Mouse (Mus musculus): ENCODE measurements around the gene Tiam2. TPM values are rescaled to one million over a fixed set of nuclear protein-coding genes. Genes with fewer than 3 reads are reported as not detected.

Gene Tiam2
- polyA plus RNA-seq, 1 experiment from 2014 or later = 1.2 TPM

DNA sequence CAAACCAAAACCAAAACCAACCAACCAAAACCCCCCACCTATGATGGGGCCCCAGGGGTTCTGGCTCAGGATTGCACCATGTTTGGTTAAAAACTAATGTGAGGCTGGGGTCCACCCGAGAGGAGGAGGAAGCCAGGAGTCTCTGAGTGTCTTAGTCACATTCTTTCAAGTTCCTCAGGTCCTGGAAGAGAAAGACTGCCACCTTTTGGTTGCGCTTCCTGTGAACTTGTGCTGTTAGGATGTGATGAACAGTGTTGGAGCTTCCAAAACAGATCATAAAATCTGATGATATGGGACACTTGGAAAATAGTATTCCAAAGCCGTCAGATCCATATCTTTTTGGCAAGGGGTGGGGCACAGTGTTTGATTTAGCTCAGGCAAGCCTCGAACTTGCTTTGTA is 174.6 kb downstream of the Tiam2 start:
- Histone ChIP-seq H3K9me3 (ENCODE audit: control insufficient read depth, low read length) (no peaks in the 10 kb centered on the region), H3K4me2 (replicated peaks; ENCODE audit: low read depth) (no peak overlapping the region), H3K4me1 (replicated peaks; ENCODE audit: control insufficient read depth, insufficient read depth) (no peaks in the 10 kb centered on the region), H3K27ac (replicated peaks) (no peak overlapping the region), H3K9ac (ENCODE audit: low read length) (no peak overlapping the region), H3K4me3 (ENCODE audit: low read depth, low read length) (no peak overlapping the region), H3K36me3 (ENCODE audit: control insufficient read depth, insufficient read depth, low read length) (no peaks in the 10 kb centered on the region), H3K27me3 (ENCODE audit: control insufficient read depth, insufficient read depth, low read length) (no peaks in the 10 kb centered on the region)
- 74% methylated on average over 4 of the region's 4 CpGs for WGBS
- peak; percentile 50 for TF ChIP-seq CTCF (IDR thresholded peaks at IDR 0.05; ENCODE audit: low read depth)
- TF ChIP-seq EP300 (optimal IDR thresholded peaks at IDR 0.05) = no peak
- ATAC-seq (ENCODE audit: low FRiP score, low TSS enrichment) (no peak), DNase-seq (ENCODE audit: low spot score) (no peak)

DNA sequence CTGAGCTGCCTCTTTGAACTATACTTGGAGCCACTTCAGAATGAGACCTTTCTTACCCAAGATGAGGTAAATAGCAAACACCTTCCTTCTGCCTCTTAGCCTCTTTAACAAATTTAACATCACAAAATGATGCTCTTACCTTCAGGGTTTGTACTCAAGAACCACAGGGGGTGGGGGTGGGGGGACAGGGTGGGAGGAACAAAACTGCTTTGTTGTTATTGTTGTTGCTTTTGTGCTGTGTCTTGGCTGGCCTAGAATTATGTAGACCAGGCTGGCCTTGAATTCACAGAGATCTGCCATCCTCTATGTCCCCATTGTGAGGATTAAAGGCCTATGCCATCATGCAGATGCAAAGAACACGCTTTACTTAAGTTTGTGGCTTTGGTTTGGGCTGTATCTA is 179.3 kb downstream of the Tiam2 start:
- no peak for TF ChIP-seq EP300 (optimal IDR thresholded peaks at IDR 0.05)
- TF ChIP-seq CTCF (IDR thresholded peaks at IDR 0.05; ENCODE audit: low read depth) = no peak
- no peaks in the 10 kb centered on the region for H3K27me3 ChIP-seq (ENCODE audit: control insufficient read depth, insufficient read depth, low read length)
- no peak overlapping the region for H3K27ac ChIP-seq (replicated peaks)
- ATAC-seq (ENCODE audit: low FRiP score, low TSS enrichment) = no peak
- no peaks in the 10 kb centered on the region for H3K36me3 ChIP-seq (ENCODE audit: control insufficient read depth, insufficient read depth, low read length)
- no peaks in the 10 kb centered on the region for H3K4me1 ChIP-seq (replicated peaks; ENCODE audit: control insufficient read depth, insufficient read depth)
- no peak for DNase-seq (ENCODE audit: low spot score)
- WGBS = 100% methylated on average over 1 of the region's 1 CpGs
- no peaks in the 10 kb centered on the region for H3K9me3 ChIP-seq (ENCODE audit: control insufficient read depth, low read length)
- no peak overlapping the region for H3K4me2 ChIP-seq (replicated peaks; ENCODE audit: low read depth)
- no peak overlapping the region for H3K4me3 ChIP-seq (ENCODE audit: low read depth, low read length)
- no peak overlapping the region for H3K9ac ChIP-seq (ENCODE audit: low read length)

DNA sequence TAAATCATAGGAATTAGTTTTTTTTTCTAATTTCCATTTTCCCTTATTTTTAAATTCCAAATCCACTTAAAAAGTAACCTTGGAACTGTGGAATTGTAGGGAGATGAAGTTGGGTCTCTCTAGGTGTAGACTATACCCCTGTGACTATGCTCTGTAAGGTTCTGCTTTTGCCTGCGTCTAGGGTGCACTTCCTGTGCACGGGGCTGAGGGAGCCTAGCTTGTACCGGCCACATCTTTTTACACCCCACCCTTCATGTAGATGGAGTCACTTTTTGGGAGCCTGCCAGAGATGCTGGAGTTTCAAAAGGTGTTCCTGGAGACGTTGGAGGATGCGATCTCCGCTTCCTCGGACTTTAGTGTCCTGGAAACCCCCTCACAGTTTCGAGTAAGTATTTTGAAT is 180.1 kb downstream of the Tiam2 start:
- no peaks in the 10 kb centered on the region for H3K27me3 ChIP-seq (ENCODE audit: control insufficient read depth, insufficient read depth, low read length)
- ATAC-seq (ENCODE audit: low FRiP score, low TSS enrichment) (peak; percentile 69), DNase-seq (ENCODE audit: low spot score) (no peak)
- H3K27ac ChIP-seq (replicated peaks) = no peak overlapping the region
- H3K4me2 ChIP-seq (replicated peaks; ENCODE audit: low read depth) = no peak overlapping the region
- H3K4me3 ChIP-seq (ENCODE audit: low read depth, low read length) = no peak overlapping the region
- TF ChIP-seq CTCF (IDR thresholded peaks at IDR 0.05; ENCODE audit: low read depth) (no peak), EP300 (optimal IDR thresholded peaks at IDR 0.05) (no peak)
- no peaks in the 10 kb centered on the region for H3K9me3 ChIP-seq (ENCODE audit: control insufficient read depth, low read length)
- WGBS = 78% methylated on average over 8 of the region's 8 CpGs
- H3K4me1 ChIP-seq (replicated peaks; ENCODE audit: control insufficient read depth, insufficient read depth) = no peaks in the 10 kb centered on the region
- H3K9ac ChIP-seq (ENCODE audit: low read length) = no peak overlapping the region
- no peaks in the 10 kb centered on the region for H3K36me3 ChIP-seq (ENCODE audit: control insufficient read depth, insufficient read depth, low read length)

DNA sequence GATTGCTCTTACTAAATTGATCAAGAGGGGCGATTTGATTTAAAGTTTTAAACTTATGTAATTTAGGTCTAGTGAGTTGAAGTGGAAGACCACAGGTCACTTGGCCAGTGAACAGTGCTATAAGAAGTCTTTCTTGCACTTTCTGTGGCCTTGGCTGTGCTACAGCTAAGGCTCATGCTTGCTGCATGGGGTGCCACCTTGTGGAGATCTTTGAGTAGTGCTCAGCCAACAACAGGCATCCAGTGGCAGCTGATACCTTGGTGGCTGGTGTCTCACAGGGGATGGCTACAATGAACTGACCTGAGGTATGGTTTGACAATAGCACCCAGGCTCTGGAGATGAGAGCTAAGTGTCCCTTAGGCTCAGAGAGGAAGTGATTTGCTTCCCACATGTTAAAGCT is 183.5 kb downstream of the Tiam2 start:
- no peak for TF ChIP-seq EP300 (optimal IDR thresholded peaks at IDR 0.05)
- peak; percentile 94 for TF ChIP-seq CTCF (IDR thresholded peaks at IDR 0.05; ENCODE audit: low read depth)
- Histone ChIP-seq H3K27me3 (ENCODE audit: control insufficient read depth, insufficient read depth, low read length) (no peaks in the 10 kb centered on the region), H3K9me3 (ENCODE audit: control insufficient read depth, low read length) (no peaks in the 10 kb centered on the region), H3K9ac (ENCODE audit: low read length) (no peak overlapping the region), H3K36me3 (ENCODE audit: control insufficient read depth, insufficient read depth, low read length) (no peaks in the 10 kb centered on the region), H3K4me3 (ENCODE audit: low read depth, low read length) (no peak overlapping the region), H3K4me2 (replicated peaks; ENCODE audit: low read depth) (no peak overlapping the region), H3K4me1 (replicated peaks; ENCODE audit: control insufficient read depth, insufficient read depth) (no peaks in the 10 kb centered on the region), H3K27ac (replicated peaks) (no peak overlapping the region)
- ATAC-seq (ENCODE audit: low FRiP score, low TSS enrichment) (peak; percentile 70; the same call in 1 of the 2 replicates), DNase-seq (ENCODE audit: low spot score) (peak; percentile 67)
- WGBS = 28% methylated on average over 1 of the region's 1 CpGs

DNA sequence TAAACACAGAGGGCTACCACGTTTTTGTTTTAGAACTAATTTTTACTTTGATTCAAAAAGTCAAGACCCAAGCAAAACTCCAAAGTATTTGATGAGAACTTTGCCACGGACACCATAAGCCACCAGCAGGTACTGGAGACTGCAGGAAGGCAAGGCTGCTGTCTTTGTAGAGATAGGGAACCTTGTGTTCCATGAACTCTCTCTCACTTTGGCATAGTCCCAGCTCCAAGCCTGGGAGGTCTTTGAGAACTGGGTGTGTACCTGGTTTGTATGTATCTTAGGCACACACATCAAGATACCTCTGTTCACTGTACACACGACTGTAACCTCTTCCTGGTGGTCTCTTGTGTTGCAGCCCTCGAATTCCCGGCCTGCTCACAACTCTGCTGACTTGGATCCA is 187.9 kb downstream of the Tiam2 start:
- no peaks in the 10 kb centered on the region for H3K27me3 ChIP-seq (ENCODE audit: control insufficient read depth, insufficient read depth, low read length)
- ATAC-seq (ENCODE audit: low FRiP score, low TSS enrichment) (no peak), DNase-seq (ENCODE audit: low spot score) (no peak)
- no peak overlapping the region for H3K4me3 ChIP-seq (ENCODE audit: low read depth, low read length)
- no peak overlapping the region for H3K4me2 ChIP-seq (replicated peaks; ENCODE audit: low read depth)
- 74% methylated on average over 5 of the region's 5 CpGs for WGBS
- no peak overlapping the region for H3K9ac ChIP-seq (ENCODE audit: low read length)
- no peak for TF ChIP-seq EP300 (optimal IDR thresholded peaks at IDR 0.05)
- TF ChIP-seq CTCF (IDR thresholded peaks at IDR 0.05; ENCODE audit: low read depth) = no peak
- no peak overlapping the region for H3K27ac ChIP-seq (replicated peaks)
- no peaks in the 10 kb centered on the region for H3K9me3 ChIP-seq (ENCODE audit: control insufficient read depth, low read length)
- H3K36me3 ChIP-seq (ENCODE audit: control insufficient read depth, insufficient read depth, low read length) = peaks cover 4% of the 10 kb centered on the region; the same call in 1 of the 2 replicates
- H3K4me1 ChIP-seq (replicated peaks; ENCODE audit: control insufficient read depth, insufficient read depth) = no peaks in the 10 kb centered on the region

DNA sequence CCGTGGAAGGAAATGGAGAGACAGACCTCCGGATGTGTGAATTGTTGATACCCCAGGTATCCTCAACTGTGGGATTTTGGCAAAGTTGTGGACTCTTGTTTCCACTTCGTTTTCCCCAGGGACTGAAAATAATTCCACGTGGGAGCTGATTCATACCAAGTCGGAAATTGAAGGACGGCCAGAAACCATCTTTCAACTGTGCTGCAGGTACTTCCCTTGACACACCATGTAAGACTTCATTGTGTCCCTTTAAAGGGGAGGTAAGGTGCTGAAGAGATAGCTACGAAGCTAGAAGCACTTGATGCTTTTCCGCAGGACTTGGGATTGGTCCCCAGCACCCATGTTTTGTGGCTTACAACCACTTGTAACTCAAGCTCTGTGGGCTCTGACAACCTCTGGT is 189.5 kb downstream of the Tiam2 start:
- TF ChIP-seq CTCF (IDR thresholded peaks at IDR 0.05; ENCODE audit: low read depth) (no peak), EP300 (optimal IDR thresholded peaks at IDR 0.05) (no peak)
- H3K36me3 ChIP-seq (ENCODE audit: control insufficient read depth, insufficient read depth, low read length) = peaks cover 4% of the 10 kb centered on the region; the same call in 1 of the 2 replicates
- H3K4me3 ChIP-seq (ENCODE audit: low read depth, low read length) = no peak overlapping the region
- no peak for ATAC-seq (ENCODE audit: low FRiP score, low TSS enrichment)
- H3K4me2 ChIP-seq (replicated peaks; ENCODE audit: low read depth) = no peak overlapping the region
- no peak for DNase-seq (ENCODE audit: low spot score)
- no peaks in the 10 kb centered on the region for H3K9me3 ChIP-seq (ENCODE audit: control insufficient read depth, low read length)
- H3K4me1 ChIP-seq (replicated peaks; ENCODE audit: control insufficient read depth, insufficient read depth) = no peaks in the 10 kb centered on the region
- H3K27me3 ChIP-seq (ENCODE audit: control insufficient read depth, insufficient read depth, low read length) = no peaks in the 10 kb centered on the region
- 90% methylated on average over 8 of the region's 8 CpGs for WGBS
- no peak overlapping the region for H3K27ac ChIP-seq (replicated peaks)
- no peak overlapping the region for H3K9ac ChIP-seq (ENCODE audit: low read length)

Measured in stomach, postnatal 0 days (tissue).